Mouse (Mus musculus) large intestine, adult 2 months (tissue): ENCODE data around the gene Psmc2. TPM values are rescaled to one million over a fixed set of nuclear protein-coding genes. Genes with fewer than 3 reads are reported as not detected.

ENCODE experiments used
- DNase-seq: peaks from one replicate; pipeline ENCODE4 v3.0.0-alpha.2; 2012; ENCODE audit warnings: low read depth, low spot score
- WGBS: fragments of 180-500 bp; shearing (Covaris S2); methylation state at CpG from one replicate; pipeline ENCODE4 v1.1.7; 2018; 5-methylcytosine and 5-hydroxymethylcytosine counted together
- polyA plus RNA-seq: library from polyadenylated mRNA; depleted of rRNA; stranded (reverse); fragments of >200 nt; gene quantifications from 2 replicates; pipeline ENCODE4 v1.2.3, GENCODE M21; 2012; rRNA removed

Gene Psmc2
- polyA plus RNA-seq, result 29.5 and 31.2 TPM in 2 replicates

DNA sequence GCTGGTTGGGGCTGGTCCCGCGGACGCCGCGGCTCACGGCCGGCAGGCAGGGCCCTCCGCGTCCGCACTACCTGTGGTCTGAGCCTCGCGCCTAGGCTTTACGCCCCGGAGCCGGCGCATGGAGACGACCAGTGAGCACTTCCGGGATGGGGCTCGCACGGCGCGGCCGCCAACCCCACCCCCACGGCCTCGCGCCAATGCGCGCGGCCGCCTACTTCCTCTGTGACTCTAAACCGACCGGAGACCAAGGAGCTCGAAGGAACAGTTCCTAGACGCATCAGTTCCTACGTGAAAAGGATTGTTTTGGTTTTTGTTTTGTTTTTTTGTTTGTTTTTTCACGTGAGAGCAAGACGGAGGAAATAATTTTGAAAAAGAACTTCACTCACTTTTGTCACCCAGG lies at the start of gene Psmc2, which contains the start of gene Dnajc2:
TSS of gene Psmc2 (plus strand) at position 231 of the 400 bp plus-strand sequence.
TSS of gene Dnajc2 (minus strand) at position 199 of the 400 bp plus-strand sequence.
- under 1% methylated on average over 37 of the region's 37 CpGs for WGBS
- DNase-seq, result peak; percentile 74

DNA sequence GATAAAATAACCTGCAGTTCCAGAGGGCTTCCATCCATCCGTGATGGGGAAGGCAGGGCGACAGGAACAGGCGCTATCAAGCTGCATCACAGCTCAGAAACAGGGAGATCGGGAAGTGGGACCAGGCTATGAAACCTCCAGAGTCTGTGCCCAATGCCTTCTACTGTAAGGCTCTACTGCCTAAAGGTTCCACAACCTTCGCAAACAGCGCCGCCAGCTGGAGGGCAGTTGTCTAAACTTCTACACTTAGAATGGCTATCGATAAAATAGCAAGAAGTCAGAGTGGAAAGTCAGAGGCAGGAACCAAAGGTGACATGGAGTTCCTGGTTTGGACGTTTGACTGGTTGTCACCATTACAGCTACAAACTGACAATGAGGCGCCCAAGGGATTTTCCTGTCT lies 49.5 kb upstream of the Psmc2 start:
- DNase-seq, result peak; percentile 74

DNA sequence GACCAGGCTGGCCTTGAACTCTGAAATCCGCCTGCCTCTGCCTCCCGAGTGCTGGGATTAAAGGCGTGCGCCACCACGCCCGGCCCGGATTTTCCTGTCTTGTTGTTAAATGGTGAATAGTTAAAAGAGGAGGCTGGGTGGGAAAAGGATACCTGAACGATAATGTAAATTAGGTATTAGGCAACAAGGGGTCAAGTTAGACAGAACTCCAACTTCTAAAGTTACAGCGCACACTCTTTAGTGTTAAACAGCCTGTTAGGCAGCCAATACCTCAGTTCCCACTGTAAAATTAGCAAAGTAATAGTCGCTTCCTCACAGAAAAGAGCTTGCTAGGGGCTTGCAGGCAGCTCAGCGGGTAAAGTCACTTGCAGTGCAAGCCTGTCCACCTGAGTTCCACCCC lies 49.0 kb upstream of the Psmc2 start:
- DNase-seq, result no peak

More for the DNA sequence above, 49.5 kb upstream of the Psmc2 start:
- 18% methylated on average over 10 of the region's 10 CpGs for WGBS

GRCm38 (mm10) chr5:21736956-21737585 lies 48.0 kb upstream of the Psmc2 start, which contains the start of gene Pmpcb:
Gene Pmpcb (plus strand): TSS chr5:21737141.
- peak; percentile 67 for DNase-seq
- WGBS, result under 1% methylated on average over 42 of the region's 42 CpGs

More for the DNA sequence above, 49.0 kb upstream of the Psmc2 start:
- WGBS, result 79% methylated on average over 11 of the region's 11 CpGs

GRCm38 (mm10) chr5:21737620-21738019 lies 47.5 kb upstream of the Psmc2 start:
- no peak for DNase-seq
- 8% methylated on average over 10 of the region's 10 CpGs for WGBS

DNA sequence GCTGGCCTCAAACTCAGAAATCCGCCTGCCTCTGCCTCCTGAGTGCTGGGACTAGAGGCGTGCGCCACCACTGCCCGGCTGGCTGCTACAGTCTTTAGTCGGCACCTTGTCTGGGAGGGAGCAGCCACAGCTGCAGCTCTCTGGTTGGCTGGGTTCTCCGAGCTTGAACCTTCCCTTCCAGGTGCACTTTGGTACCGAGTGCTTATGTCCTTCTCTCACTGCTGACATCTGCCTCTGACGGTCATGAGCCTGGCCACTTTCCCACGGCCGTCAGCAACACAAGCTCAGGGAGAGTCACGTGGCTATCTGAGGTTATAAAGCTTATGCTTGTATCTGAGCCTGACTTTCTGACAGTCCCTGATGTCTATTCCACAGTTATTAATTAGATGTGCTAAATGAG lies 46.0 kb upstream of the Psmc2 start:
- WGBS, result 80% methylated on average over 11 of the region's 11 CpGs
- DNase-seq, result no peak

DNA sequence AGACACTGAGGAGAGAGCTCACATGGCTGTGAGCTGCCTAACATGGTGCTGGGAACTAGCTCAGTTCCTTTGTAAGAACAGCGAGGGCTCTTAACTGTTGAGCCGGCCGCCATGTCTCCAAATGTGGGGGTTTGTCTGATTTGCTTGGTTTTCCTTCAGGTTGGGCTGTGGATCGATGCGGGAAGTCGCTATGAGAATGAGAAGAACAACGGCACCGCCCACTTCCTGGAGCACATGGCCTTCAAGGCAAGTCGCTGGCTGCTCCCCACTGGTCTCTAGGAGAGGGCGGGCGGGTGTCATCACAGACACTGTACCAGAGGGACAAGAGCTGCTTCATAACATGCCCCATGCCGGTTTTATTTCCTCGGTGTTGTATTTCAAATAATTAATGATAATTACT lies 45.2 kb upstream of the Psmc2 start:
- 89% methylated on average over 13 of the region's 13 CpGs for WGBS
- no peak for DNase-seq

DNA sequence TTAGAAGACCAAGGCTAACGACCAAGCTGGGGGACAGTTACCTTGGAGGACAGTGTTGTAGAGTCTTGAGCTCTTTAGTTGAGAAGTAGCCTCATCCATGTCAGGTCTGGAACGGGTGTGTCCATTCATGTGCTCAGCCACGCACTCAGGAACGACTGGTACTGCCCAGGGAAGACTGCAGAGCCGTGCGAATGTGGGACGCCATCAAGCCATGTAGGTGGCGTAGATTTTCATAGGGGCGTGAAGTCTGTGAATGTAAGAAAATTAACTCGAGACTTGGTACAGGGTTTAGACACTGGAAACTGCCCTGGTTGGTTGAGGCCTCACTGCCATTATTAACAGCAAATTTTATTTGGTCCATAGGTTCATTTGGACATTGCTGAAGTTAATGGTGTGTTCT lies 41.5 kb upstream of the Psmc2 start:
- no peak for DNase-seq
- WGBS, result 95% methylated on average over 10 of the region's 10 CpGs

DNA sequence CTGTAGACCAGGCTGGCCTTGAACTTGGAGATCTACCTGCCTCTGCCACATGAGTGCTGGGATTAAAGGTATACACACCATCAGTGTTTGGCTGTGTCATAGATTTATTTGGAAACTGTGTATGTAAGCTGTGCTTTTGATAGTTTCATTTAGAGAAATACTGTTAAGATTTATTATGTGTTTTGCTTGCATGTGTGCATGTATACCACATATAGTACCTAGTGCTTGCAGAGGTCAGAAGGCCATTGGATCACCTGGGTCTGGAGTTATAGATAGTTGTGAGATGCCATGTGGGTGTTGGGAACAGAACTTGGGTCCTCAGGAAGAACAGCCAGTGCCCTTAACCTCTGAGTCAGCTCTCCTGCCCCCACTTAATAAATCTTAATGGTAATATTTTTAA lies 40.4 kb upstream of the Psmc2 start:
- DNase-seq, result no peak

DNA sequence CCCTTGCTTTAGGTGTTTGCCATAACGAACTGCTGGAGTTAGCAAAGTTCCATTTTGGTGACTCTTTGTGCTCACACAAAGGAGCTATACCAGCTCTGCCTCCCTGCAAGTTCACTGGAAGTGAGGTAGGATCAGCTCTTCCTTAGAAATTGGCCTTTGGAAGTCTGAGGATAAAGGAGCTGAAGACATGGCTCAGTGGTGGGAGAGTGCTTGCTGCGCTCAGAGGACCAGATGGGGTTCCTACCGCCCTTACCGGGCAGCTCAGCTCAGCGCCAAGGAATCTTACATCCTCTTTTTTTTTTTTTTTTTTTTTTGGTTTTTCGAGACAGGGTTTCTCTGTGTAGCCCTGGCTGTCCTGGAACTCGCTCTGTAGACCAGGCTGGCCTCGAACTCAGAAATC lies 39.1 kb upstream of the Psmc2 start:
- no peak for DNase-seq
- 97% methylated on average over 7 of the region's 8 CpGs for WGBS

DNA sequence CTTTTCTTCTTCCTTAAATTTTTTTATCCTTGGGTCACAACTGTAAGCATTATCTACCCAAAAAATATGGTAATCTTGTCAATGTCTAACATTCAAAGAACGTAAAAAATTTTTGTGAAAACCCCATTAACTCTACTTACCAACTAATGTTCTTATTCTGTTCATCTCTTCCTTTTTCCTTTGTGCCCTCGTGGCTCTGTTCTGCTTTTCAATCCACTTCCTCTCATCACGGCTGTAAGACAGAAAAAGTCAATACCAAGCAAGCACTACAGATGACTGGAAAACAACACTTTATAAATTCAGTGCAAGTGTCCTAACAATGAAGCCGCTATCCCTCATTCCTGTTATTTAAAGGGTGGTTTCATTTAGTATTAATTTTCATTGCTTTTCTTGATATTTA lies 16.6 kb upstream of the Psmc2 start:
- no peak for DNase-seq
- WGBS, result 88% methylated on average over 4 of the region's 4 CpGs

DNA sequence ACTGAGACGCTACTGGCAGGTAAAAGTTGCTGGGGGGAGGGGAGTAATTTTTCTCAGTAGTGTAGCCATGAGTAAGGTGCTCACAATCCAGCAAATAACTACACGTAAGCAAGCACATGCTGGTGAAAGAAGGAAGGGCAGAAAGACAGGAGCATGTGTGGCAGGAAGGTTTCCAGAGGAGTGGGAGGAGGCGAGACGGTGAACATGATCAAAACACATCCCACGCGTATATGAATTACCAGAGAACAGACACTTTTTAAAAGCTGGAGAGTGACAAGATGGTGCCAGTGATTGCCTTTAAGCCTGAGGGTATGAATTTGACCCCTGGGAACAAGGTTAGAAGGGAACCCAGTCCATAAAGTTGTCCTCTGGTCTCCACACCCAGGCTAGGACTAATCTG lies 15.2 kb upstream of the Psmc2 start:
- no peak for DNase-seq
- WGBS, result 93% methylated on average over 6 of the region's 6 CpGs

GRCm38 (mm10) chr5:21776491-21776890 lies 8.6 kb upstream of the Psmc2 start:
- 82% methylated on average over 6 of the region's 6 CpGs for WGBS
- DNase-seq, result no peak

DNA sequence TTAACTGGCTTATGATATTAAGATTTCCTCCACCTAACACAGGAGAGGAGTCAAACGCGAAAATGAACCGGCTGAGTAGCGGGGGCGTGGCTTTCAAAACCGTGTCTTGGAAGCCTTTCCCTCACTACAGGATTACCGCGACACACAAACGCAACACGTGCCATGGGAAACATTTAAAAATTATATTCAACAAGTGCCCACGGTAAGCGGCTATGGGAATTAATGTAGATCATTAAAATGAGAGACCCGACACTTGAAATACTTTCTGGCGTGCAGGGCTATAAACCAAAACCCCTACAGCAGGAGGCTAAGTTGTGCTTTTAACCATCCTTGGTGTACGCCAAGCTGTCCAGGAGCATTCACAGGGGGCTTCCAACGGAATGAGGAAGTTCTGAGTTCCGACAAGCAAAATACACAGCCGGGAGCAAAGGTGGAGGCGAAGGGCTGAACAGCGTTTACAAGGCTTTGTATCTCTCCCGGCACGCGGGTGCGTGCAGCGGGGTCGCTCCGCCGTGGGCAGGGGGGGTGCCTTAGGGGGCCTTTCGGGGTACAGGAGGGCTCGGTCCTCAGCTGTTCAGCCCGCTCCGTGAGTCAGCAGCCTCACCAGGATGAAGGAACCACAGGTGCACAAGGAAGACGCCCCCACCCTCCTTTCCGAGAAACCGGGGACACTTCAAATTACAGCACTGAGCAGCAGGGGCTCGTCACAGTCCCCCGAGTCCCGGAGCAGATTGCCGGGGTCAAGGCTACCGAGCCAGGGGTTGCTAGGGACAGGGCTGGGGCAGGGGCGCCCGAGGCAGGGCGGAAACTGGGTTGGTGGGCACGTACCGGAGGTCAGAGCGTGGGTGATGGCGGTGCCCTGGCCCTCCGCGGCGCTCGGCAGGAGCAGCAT lies 676 bp upstream of the Psmc2 start:
- under 1% methylated on average over 51 of the region's 51 CpGs for WGBS
- DNase-seq, result no peak

GRCm38 (mm10) chr5:21785776-21786175 lies 693 bp downstream of the Psmc2 start:
- no peak for DNase-seq
- WGBS, result 79% methylated on average over 7 of the region's 7 CpGs

DNA sequence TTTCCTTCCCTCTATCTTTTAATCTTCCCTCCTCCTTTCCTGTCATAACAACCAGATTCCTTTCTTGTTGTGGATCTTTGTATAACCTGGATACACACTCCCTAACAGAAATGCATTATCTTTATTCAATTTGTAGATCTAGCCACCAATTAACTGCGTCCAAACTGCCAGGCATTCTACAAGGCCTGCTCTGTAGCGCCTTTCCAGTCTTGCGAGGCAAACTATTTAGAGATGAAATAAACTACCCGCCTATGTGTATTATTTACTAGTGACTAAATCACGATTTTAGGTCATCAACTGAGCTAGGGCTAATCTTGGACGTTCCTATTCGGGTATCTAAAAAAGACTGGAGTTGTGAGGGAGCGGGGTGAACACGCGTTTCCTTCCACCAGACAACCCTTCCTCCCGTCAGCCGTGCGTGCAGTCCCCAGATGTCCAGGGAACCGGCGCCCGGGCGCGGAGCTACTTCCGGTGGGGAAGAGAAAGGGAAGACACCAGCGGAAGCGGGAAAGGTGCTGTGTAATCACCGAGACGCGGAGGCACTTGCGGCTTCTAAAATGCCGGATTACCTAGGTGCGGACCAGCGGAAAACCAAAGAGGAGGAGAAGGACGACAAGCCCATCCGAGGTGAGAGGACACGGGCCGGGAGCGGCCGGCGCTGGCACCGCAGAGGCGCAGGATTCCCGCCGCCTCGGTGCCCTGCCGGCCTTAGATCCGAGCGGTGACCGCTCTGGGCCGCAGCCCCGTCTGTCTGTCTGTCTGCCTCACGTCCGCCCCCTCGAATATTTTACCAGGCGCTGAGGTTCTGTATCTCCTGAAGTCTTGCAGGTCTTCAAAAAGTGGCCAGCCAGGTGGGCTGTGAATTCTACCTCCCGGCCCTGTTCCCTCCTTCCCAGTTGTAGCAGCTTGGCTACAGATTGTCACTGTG lies 1.4 kb downstream of the Psmc2 start:
- peak; percentile 73 for DNase-seq
- 1% methylated on average over 50 of the region's 51 CpGs for WGBS

DNA sequence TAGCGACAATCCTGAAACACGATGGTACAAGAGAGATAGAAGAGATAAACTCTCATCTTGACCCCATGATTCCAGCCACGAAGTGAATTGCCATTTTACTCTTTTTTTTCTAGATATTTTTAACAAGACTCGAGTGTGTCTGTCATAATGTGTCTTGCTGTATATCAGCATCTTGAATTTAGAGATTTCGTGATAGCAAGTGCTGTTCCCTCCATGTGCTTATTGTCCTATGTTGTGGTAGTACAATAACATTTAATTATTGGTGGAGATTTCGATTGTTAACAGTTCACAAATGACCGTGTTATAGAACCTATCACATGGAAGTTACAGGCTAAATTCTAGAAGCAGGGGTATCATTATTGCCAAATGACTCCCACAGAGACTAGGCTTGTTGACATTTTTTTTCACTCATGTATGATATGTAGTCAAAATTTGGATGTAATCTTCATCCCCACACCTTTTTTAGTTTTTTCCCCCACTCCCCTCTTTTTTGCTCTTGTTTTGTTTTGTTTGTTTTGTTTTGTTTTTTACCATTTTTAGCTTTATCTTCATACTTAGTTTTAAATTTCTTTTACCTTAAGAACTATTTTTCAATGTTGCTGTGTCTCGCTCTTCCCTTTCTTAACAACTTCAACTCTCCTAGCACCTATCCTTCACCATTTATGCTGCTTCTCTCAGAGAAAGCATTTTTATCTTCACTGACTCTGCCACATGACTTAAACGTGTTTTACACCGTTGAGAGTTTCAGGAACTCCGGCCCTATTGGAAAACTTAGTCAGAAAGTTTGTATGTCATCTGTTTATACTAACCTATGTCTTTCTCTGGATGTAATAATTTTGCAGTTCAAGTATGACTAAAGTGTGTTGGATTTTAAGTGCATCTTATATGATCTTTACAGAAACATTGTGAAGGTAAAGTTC lies 2.4 kb downstream of the Psmc2 start:
- DNase-seq, result no peak
- WGBS, result 26% methylated on average over 11 of the region's 11 CpGs

DNA sequence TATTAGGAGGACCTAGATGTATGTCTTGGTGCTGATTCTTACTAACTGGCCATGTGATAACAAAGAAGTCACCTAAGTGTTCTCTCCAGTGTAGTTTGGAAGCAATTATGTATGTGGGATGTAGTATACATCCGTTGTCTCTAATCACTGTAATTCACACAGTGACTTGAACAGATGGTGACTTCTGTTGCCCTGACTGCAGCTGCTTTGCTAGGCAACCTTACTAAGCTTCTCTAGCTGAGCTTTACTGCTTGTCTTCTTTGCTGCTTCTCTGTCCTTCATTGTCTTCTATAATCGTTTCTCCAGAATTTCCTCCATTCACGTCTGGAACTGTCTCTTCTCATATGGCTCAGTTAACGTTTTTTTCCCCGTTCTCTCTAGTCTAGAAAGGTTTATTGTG lies 4.0 kb downstream of the Psmc2 start:
- 46% methylated on average over 5 of the region's 5 CpGs for WGBS
- DNase-seq, result no peak

DNA sequence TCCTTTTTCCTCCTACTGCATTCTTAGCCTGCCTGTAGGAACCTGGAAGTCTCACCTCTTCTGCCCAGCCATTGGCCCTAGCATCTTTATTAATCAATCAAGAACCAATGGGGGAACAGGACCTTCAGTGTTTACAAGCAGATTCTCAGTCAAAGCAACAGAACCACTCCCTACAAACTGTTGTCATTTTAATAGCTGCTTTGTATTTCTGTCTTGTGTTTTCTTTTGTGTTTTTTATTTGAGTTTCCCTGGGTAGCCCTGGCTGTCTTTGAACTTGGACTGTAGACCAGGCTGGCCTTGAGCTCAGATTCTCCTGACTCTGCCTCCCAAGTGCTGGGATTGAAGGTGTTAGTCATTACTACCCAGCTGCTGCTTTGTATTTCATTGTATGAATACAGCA lies 7.1 kb downstream of the Psmc2 start:
- no peak for DNase-seq
